Mouse (Mus musculus): ENCODE measurements around the gene Chchd5. TPM values are rescaled to one million over a fixed set of nuclear protein-coding genes. Genes with fewer than 3 reads are reported as not detected.

Chchd5 gene
- polyA plus RNA-seq, 1 experiment = 36.8 TPM

DNA sequence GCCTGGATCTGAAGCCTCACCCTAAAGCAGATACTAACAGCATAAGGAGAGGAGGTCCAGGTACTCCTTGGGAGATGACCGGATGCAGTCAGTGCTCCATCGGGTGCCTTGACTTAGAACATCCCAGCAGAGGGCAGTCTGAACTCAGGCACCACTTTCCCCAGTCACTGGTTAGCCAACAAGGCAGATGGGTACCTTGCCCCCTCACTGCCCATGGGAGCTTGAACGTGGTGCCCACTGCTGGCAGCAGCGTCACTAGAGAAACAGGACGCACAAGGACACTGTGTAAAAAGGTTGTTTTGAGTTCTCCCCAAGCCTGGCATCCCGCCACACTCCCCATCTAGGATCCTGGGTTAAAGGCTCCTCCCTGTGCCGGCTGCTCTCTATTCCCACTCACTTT, 45.0 kb downstream of the Chchd5 start:
- peak overlapping the region; percentile 71 for H3K4me2 ChIP-seq (ENCODE audit: low read depth)
- no peaks in the 10 kb centered on the region for H3K36me3 ChIP-seq (ENCODE audit: control insufficient read depth, insufficient read depth)
- H3K27me3 ChIP-seq (ENCODE audit: control insufficient read depth, insufficient read depth, insufficient read length) = no peaks in the 10 kb centered on the region
- no peak overlapping the region for H3K4me3 ChIP-seq
- no peaks in the 10 kb centered on the region for H3K79me2 ChIP-seq (ENCODE audit: control insufficient read depth, insufficient read depth)
- H3ac ChIP-seq (ENCODE audit: control insufficient read depth, insufficient read length) = no peak overlapping the region
- no peak for TF ChIP-seq USF1 (IDR thresholded peaks at IDR 0.05; ENCODE audit: low read depth)
- no peak for TF ChIP-seq CEBPB (IDR thresholded peaks at IDR 0.05; ENCODE audit: insufficient read depth, poor library complexity, severe bottlenecking)
- no peak for TF ChIP-seq POLR2A (IDR thresholded peaks at IDR 0.05; ENCODE audit: insufficient read length, low read depth)
- TF ChIP-seq TCF3 (IDR thresholded peaks at IDR 0.05; ENCODE audit: insufficient read length, low read depth) = no peak
- TF ChIP-seq MYOD1 (IDR thresholded peaks at IDR 0.05; ENCODE audit: control insufficient read depth in 1 of 3, insufficient read length in 2 of 3, low read depth in 2 of 3) = no peak
- TF ChIP-seq MAX (IDR thresholded peaks at IDR 0.05; ENCODE audit: low read depth) = no peak

DNA sequence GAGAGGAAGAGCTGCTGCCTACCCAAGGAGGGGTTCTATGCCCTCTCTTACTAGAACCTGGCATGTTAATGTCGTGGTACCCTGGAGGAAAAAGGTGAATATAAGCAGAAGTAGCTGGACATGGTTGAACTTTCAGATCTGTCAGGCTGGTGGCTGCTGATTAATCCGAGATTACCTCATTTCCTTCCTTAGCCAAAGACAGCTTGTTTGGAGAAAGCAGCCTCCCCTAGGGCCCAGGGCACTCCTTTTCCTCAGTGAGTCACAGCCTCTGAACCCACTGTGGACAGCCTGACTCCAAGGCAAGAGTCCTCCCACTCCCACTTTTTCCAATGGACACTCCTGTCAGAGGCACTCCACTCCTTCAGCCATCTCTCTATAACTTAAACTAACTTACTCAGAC, 46.1 kb downstream of the Chchd5 start:
- Histone ChIP-seq H3K4me2 (ENCODE audit: low read depth) (peak overlapping the region; percentile 71), H3ac (ENCODE audit: control insufficient read depth, insufficient read length) (no peak overlapping the region), H3K4me3 (no peak overlapping the region), H3K36me3 (ENCODE audit: control insufficient read depth, insufficient read depth) (no peaks in the 10 kb centered on the region), H3K27me3 (ENCODE audit: control insufficient read depth, insufficient read depth, insufficient read length) (no peaks in the 10 kb centered on the region), H3K79me2 (ENCODE audit: control insufficient read depth, insufficient read depth) (no peaks in the 10 kb centered on the region)
- no peak for TF ChIP-seq E2F4 (IDR thresholded peaks at IDR 0.05; ENCODE audit: insufficient read depth)
- TF ChIP-seq CEBPB (IDR thresholded peaks at IDR 0.05; ENCODE audit: insufficient read depth, poor library complexity, severe bottlenecking) = peak; percentile 0; the same call in 1 of the 2 replicates

DNA sequence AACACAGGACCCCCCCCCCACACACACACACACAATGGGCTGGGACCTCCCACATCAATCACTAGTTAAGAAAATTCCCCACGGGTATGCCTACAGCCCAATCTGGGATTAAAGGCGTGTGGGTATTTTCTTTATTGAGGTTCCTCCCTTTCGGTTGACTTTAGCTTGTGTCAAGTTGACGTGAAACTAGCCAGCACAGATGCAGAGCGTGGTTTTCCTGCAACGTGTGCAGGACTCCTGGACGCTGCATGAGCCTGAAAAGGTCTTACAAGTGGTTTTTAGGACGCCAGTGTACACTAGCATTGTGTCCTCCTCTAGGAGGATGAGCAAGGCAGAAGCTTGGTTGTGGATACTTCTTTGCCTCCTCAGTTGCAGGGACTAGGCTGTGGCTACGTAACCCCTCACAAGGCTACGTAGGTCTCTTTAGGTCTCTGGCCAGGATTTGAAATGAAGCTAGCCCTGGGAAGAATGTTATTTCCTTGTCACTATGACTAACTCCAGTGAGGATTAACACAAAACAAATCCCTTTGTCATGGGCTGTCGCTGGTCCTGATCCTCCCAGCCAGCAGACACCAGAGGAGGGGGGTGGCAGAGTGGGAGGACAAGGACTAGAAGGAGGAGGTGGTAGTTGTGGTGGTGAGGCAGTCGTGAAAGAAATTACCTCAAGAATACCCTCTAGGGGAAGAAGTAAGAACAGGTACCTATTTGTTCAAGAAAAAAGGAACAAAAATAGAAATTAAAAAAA, 47.3 kb downstream of the Chchd5 start:
- Histone ChIP-seq H3K4me2 (ENCODE audit: low read depth) (no peak overlapping the region), H3K4me3 (no peak overlapping the region), H3K79me2 (ENCODE audit: control insufficient read depth, insufficient read depth) (no peaks in the 10 kb centered on the region), H3ac (ENCODE audit: control insufficient read depth, insufficient read length) (no peak overlapping the region), H3K27me3 (ENCODE audit: control insufficient read depth, insufficient read depth, insufficient read length) (no peaks in the 10 kb centered on the region), H3K36me3 (ENCODE audit: control insufficient read depth, insufficient read depth) (no peaks in the 10 kb centered on the region)
- no peak for TF ChIP-seq REST (IDR thresholded peaks at IDR 0.05; ENCODE audit: insufficient read depth, insufficient read length)
- no peak for TF ChIP-seq MAX (IDR thresholded peaks at IDR 0.05; ENCODE audit: low read depth)
- no peak for TF ChIP-seq POLR2A (IDR thresholded peaks at IDR 0.05; ENCODE audit: insufficient read length, low read depth)
- TF ChIP-seq MYOD1 (IDR thresholded peaks at IDR 0.05; ENCODE audit: control insufficient read depth in 1 of 3, insufficient read length in 2 of 3, low read depth in 2 of 3) = no peak
- TF ChIP-seq TCF12 (IDR thresholded peaks at IDR 0.05; ENCODE audit: insufficient read depth, poor library complexity, severe bottlenecking) = no peak
- no peak for TF ChIP-seq POLR2AphosphoS2 (IDR thresholded peaks at IDR 0.05; ENCODE audit: insufficient read length, low read depth)
- no peak for TF ChIP-seq CEBPB (IDR thresholded peaks at IDR 0.05; ENCODE audit: insufficient read depth, poor library complexity, severe bottlenecking)
- TF ChIP-seq USF1 (IDR thresholded peaks at IDR 0.05; ENCODE audit: low read depth) = no peak
- no peak for TF ChIP-seq MYOG (IDR thresholded peaks at IDR 0.05; ENCODE audit: control insufficient read depth in 1 of 3, insufficient read depth in 1 of 3, insufficient read length in 2 of 3, low read depth in 2 of 3)
- TF ChIP-seq E2F4 (IDR thresholded peaks at IDR 0.05; ENCODE audit: insufficient read depth) = no peak
- no peak for TF ChIP-seq SRF (IDR thresholded peaks at IDR 0.05; ENCODE audit: control insufficient read depth, insufficient read length, low read depth)
- TF ChIP-seq TCF3 (IDR thresholded peaks at IDR 0.05; ENCODE audit: insufficient read length, low read depth) = no peak

DNA sequence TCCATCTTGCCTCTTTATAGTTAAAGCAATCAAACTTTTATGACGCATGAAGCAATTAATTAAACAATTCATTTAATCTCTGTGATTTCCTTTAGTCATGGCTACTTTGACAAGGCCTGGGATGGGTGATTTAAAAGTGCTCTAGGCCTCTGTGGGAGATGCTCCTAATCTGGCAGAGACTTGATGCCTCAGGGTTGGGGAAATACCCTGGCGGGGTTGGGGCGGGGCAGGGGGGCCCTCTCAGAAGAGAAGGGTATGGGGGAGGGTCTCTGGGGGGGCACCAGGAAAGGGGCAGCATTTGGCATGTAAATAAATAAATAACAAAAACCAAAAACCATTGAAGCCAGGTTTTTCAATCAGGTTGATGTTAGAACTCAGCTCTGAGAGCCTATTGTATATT, 48.2 kb downstream of the Chchd5 start:
- Histone ChIP-seq H3K4me2 (ENCODE audit: low read depth) (no peak overlapping the region), H3K79me2 (ENCODE audit: control insufficient read depth, insufficient read depth) (no peaks in the 10 kb centered on the region), H3K27me3 (ENCODE audit: control insufficient read depth, insufficient read depth, insufficient read length) (no peaks in the 10 kb centered on the region), H3K4me3 (no peak overlapping the region), H3K36me3 (ENCODE audit: control insufficient read depth, insufficient read depth) (no peaks in the 10 kb centered on the region), H3ac (ENCODE audit: control insufficient read depth, insufficient read length) (no peak overlapping the region)
- TF ChIP-seq TCF12 (IDR thresholded peaks at IDR 0.05; ENCODE audit: insufficient read depth, poor library complexity, severe bottlenecking) (no peak), MYOD1 (IDR thresholded peaks at IDR 0.05; ENCODE audit: control insufficient read depth in 1 of 3, insufficient read length in 2 of 3, low read depth in 2 of 3) (no peak), CEBPB (IDR thresholded peaks at IDR 0.05; ENCODE audit: insufficient read depth, poor library complexity, severe bottlenecking) (no peak), MYOG (IDR thresholded peaks at IDR 0.05; ENCODE audit: control insufficient read depth in 1 of 3, insufficient read depth in 1 of 3, insufficient read length in 2 of 3, low read depth in 2 of 3) (no peak), MAX (IDR thresholded peaks at IDR 0.05; ENCODE audit: low read depth) (no peak), POLR2AphosphoS2 (IDR thresholded peaks at IDR 0.05; ENCODE audit: insufficient read length, low read depth) (no peak), TCF3 (IDR thresholded peaks at IDR 0.05; ENCODE audit: insufficient read length, low read depth) (no peak), POLR2A (IDR thresholded peaks at IDR 0.05; ENCODE audit: insufficient read length, low read depth) (no peak), REST (IDR thresholded peaks at IDR 0.05; ENCODE audit: insufficient read depth, insufficient read length) (no peak), E2F4 (IDR thresholded peaks at IDR 0.05; ENCODE audit: insufficient read depth) (no peak), SRF (IDR thresholded peaks at IDR 0.05; ENCODE audit: control insufficient read depth, insufficient read length, low read depth) (no peak), USF1 (IDR thresholded peaks at IDR 0.05; ENCODE audit: low read depth) (no peak)

DNA sequence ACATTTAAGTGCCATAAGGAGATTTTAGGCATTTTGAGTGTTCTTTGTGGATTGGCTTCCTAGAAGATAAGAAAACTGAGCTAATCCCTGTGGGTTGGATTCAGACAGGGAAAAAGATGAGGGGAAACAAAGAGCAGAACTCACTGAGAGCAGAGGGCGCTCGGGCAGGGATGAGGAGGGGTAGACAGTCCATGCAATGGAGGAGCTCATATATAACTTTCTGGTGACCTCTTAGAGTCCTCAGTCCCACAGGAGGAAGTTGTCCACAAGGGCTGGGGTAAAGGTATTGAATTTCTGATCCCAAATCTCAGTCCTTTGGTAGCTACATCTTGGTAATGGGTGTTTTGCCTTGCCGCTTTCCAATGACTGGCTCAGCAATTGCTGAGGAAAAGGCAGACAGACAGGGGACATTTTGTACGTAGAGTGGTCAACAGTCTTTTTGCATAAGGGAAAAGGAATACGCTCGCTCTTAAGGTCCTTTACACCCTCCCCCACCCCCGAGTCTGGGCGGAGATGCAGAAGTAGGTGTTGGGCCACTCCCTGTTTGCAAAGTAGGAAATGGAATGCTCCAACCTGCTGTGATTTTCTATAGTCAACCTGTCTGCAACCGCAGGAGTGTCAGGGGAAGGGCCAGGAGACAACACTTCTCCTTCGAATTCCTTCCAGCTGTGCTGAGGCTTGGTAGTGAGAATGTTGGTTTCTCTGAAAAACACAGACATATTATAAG, 48.8 kb downstream of the Chchd5 start:
- Histone ChIP-seq H3K4me3 (no peak overlapping the region), H3K36me3 (ENCODE audit: control insufficient read depth, insufficient read depth) (no peaks in the 10 kb centered on the region), H3ac (ENCODE audit: control insufficient read depth, insufficient read length) (no peak overlapping the region), H3K4me2 (ENCODE audit: low read depth) (no peak overlapping the region), H3K79me2 (ENCODE audit: control insufficient read depth, insufficient read depth) (no peaks in the 10 kb centered on the region), H3K27me3 (ENCODE audit: control insufficient read depth, insufficient read depth, insufficient read length) (no peaks in the 10 kb centered on the region)
- TF ChIP-seq USF1 (IDR thresholded peaks at IDR 0.05; ENCODE audit: low read depth) (no peak), E2F4 (IDR thresholded peaks at IDR 0.05; ENCODE audit: insufficient read depth) (no peak), MYOD1 (IDR thresholded peaks at IDR 0.05; ENCODE audit: control insufficient read depth in 1 of 3, insufficient read length in 2 of 3, low read depth in 2 of 3) (no peak), MAX (IDR thresholded peaks at IDR 0.05; ENCODE audit: low read depth) (no peak), POLR2AphosphoS2 (IDR thresholded peaks at IDR 0.05; ENCODE audit: insufficient read length, low read depth) (no peak), REST (IDR thresholded peaks at IDR 0.05; ENCODE audit: insufficient read depth, insufficient read length) (no peak), TCF12 (IDR thresholded peaks at IDR 0.05; ENCODE audit: insufficient read depth, poor library complexity, severe bottlenecking) (no peak), MYOG (IDR thresholded peaks at IDR 0.05; ENCODE audit: control insufficient read depth in 1 of 3, insufficient read depth in 1 of 3, insufficient read length in 2 of 3, low read depth in 2 of 3) (no peak), SRF (IDR thresholded peaks at IDR 0.05; ENCODE audit: control insufficient read depth, insufficient read length, low read depth) (no peak), POLR2A (IDR thresholded peaks at IDR 0.05; ENCODE audit: insufficient read length, low read depth) (no peak), CEBPB (IDR thresholded peaks at IDR 0.05; ENCODE audit: insufficient read depth, poor library complexity, severe bottlenecking) (no peak), TCF3 (IDR thresholded peaks at IDR 0.05; ENCODE audit: insufficient read length, low read depth) (no peak)
